Mouse (Mus musculus) left cerebral cortex, postnatal 36 days (tissue): ENCODE measurements at regions not wholly inside any gene's neighbourhood (a gene's known extent, or its start where the extent isn't known, plus 50 kb on each side); places are given as distances from the start of the nearest gene placed in this dataset.

ENCODE experiments used
- DNase-seq, 2 experiments: peaks; one replicate each; pipeline ENCODE4 v3.0.0; 2021 to 2022; ENCODE audit warnings: low spot score in 2 of 2, mixed read lengths in 1 of 2
- intact Hi-C: fragments of 180-260 bp; cut with DNase I; formaldehyde crosslinking; loops from one replicate; pipeline ENCODE4 v1.15.1; 2025

DNA sequence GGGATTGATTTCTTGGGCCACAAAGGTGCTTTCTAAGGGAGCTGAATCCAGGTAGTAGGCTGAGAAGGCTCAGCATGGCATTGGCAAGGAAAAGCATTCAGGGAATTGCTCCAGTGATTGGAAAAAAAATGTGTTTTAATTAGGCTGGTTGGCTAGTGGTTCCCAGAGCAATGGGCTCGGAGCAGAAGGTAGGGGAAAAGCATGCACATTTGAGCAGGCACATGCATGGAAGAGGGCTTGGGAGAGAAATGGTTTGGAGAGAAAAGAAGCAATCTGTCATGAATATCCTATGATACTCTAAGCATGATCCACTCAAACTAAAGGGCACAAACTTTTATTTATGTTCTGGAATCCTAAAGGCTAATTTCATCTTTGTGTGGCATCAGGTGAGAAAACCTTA is 150.9 kb upstream of the Ppargc1a start:
- intact Hi-C loops, result no loop called here

DNA sequence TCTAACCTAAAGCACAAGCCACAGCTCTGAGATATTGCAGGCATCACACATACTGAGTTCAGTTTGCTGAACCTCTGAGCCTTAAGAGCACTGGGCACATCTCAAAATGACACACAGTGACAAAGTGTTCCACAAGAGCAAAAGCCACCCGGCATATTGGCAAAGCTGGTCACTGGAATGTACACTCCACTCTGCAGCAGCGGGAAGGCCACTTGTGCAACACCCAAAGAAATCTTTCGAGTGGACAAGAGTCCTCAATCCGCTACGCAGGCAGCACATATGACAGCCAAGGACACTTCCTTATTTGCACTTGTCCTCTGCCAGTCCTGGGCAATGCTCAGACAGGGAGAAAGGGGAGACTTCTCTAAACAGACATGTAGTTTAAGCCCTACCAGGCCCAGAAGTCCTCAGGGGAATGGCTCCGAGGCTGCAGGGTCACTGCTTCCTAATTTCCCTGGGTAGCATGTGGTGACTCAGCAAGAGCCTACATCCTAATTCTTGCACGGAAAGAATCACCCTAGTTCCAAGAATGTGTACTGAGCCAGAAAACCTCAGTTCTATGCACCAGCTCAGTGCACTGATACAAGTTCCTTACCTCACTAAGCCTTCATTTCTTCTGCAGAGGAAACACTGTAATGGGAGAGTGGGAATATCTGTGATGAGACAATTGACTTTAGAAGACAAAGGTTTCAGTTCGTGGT is 144.5 kb upstream of the Ppargc1a start:
- no peak for DNase-seq
- intact Hi-C loops, result no loop called here

More for the DNA sequence above, 150.9 kb upstream of the Ppargc1a start:
- DNase-seq, result no peak

DNA sequence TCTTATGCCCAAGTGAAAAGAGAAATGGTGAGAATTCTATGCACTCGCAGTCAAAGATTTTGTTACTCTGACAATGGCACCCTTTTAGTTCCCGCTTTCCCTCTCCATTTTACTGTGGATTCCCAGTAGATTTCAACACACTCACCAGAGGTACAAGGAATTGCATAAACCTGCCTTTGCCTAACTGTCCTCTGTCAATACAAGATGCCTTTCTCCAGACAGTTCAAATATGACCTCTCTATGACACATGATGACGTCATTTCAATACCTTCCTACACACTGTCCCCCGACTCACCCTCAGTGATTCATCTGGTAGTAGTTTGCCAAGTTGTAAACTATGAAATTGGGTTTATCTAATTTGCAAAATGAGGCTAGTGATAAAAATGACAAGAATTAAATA is 143.1 kb upstream of the Ppargc1a start:
- intact Hi-C loops, result no loop called here
- DNase-seq, result no peak

DNA sequence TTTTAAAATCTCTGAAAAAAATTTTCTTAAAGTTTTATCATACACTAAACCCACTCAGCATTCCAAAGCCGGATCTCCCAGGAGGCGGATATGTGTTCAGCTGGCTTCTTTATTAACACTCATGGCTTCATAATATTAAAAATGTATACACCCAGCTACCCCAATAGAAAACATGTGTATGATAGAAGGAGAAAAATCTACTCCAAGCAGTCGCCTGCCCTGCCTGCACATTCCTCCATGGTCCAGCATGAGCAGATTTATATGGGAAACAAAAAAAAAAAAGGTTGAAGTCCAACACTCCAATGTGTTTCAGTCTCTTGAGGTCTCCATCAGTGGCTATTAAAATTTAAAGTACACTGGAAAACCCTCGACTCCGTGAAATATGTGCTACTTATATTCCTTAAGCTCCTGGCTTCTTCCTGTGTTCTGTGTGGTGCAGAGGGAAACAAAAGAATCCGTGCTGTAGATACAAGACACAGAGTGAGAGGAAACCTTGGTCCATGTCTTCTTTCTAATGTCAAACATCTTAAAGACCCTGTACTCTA is 142.0 kb upstream of the Ppargc1a start:
- intact Hi-C loops, result no loop called here
- DNase-seq, result no peak

DNA sequence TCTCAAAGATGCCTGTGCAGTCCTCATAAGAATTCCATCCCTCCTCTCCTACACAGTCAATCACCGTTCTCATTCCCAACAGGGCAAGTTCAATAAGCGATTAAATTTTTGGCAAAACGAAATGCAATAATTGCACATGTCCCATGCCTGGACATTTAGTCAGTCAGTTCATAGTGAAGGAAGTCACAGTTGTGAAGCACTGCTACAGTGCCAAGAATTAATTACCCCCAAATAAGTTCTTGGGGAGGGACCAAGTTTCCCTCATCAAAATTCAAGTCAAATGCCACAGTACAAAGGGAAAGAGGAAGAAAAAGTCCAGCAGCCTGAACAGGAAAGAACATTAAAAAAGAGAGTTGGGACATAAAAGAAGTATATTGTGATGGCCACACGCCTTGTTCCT is 112.4 kb upstream of the Ppargc1a start:
- intact Hi-C loops, result loop anchor here (10.0 kb wide), 1 partner anchor 125 kb away; no protein-coding TSS in a partner anchor

DNA sequence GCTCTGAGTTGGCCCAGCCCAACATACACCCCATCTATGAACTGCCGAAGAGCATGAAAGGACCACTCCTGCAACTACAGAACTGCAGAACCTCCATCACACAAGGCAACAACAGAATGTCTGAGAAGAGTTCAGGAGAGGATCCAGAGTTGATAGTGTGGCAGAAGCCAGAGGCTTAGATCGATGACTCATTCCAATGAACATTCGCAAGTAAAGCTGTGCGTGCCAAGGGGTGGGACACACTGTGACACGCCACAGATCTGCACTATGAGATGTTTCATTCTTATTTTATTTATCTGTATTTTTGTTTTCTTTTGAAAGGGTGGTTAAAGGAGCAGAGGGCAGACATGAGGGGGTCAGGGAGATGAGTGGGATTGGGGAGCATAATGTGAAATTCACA is 103.7 kb upstream of the Ppargc1a start:
- intact Hi-C loops, result loop anchor here (2.0 to 10.0 kb wide), 2 partner anchors 46 to 116 kb away; no protein-coding TSS in a partner anchor
- no peak for DNase-seq

More for the DNA sequence above, 112.4 kb upstream of the Ppargc1a start:
- DNase-seq, result no peak

DNA sequence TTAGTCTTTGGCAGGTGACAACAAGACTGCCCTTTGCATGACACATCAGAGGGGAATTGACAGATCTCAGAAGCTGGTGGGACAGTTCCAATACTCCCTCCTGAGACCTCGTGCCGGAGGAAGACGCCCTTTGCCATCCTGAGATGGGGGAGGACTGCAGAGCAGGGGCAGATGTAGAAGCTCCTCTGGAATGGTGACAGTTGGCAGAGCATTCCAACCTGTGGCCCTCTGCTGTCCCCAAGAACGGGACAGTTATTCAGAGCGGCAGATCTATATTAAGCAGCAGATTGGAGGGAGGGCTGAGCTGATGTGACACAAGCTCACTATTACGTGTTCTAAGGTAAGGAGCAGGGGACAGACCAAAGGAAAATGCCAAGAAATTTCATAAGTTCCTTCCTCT is 97.7 kb upstream of the Ppargc1a start:
- intact Hi-C loops, result no loop called here

DNA sequence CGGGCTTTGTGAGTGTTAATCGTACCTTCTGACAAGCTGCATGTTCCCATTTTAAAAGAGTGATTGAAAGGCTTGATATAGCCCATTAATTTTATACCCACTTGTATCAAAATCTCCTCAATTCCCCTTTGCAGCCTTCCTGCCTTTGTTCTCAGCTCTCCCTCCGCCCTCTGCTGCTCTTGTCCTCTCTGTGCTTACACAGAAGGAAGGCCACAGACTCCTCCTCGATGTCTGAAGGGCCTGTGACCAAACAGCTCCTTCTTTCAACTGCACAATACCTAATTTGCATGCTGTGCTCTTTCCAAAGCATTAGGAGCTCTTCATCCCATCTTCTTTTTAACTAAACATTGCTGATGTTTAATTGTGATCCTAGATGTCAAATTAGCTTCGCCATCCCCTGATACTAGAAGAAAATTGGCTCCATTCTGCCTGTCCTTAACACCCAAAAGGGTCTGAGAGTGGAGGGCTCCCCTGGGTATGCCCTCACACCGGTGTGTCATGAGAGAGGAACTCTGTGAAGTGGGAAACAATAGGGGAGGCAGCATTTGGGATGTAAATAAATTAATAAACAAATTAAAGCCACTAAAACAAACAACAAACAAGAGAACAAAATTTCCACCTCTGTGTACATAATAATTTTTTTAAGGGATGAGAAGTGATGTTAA is 90.8 kb upstream of the Ppargc1a start:
- intact Hi-C loops, result no loop called here
- no peak for DNase-seq

More for the DNA sequence above, 97.7 kb upstream of the Ppargc1a start:
- DNase-seq, result no peak

DNA sequence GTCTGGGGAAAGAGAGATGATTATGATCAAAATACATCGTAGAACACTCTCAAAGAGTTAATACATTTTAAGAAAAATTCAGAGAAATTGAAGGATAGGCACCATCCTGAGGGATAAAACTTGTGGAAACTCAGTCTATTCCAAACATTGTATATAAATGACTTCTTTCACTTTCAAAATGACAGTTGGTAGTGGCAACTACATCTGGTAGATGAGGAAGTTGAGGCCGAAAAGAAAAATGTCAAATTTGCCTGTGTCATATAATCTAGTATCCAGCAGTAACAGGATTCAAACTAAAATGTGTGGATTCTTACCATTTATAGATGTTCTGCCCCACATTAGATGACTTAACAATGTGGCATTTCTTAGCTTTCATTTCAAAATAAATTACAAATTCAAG is 86.0 kb upstream of the Ppargc1a start:
- intact Hi-C loops, result no loop called here
- DNase-seq, result no peak

DNA sequence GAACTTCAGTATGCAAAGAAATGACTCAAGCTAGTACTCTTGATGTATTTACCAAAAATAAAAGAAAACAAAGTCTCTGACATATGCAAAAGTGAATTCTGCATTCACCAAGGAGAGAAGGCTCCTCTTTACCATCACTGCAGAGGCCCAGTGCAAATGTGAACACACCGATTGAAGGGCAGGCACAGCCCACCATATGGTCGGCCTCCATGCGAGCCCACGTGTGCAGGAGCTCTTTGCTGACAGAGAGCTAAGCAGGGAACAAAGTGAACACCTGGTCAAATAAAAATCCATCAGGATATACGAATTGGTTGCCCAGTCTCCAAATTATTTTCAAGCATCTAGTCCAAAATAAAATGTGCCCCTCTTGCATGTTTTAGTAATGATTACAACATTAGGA is 56.9 kb upstream of the Ppargc1a start:
- intact Hi-C loops, result loop anchor here (2.0 kb wide), 1 partner anchor 46 kb away; no protein-coding TSS in a partner anchor
- no peak for DNase-seq
